Mouse (Mus musculus): ENCODE measurements around the gene Gm20388.

DNA sequence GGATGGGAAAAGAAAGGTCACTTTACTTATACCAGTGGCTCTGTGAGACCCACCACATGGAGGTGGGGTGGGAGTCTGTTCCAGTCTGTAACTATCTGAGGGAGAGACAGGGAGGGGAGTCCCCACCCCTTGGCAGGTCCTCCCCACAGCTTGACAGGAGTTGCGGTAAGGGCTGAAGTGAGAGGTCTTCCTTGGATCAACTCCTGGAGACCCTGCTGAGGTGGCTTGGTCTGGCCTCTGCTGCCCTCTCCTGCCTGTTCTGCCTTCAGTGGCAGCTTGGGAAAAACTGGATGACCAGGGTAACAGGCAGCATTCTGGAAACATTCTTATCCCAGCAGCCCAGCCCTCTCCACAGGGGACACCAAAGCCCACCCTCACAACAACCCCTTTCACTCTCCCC lies 1180.1 kb downstream of the Gm20388 start:
- TF ChIP-seq GATA1 (IDR thresholded peaks at IDR 0.05; ENCODE audit: low read length): no peak
- no peak for TF ChIP-seq TAL1 (IDR thresholded peaks at IDR 0.05; ENCODE audit: low read length)

All from erythroblast, embryonic 14.5 days (primary cell).